Mouse (Mus musculus): ENCODE measurements at regions not wholly inside any gene's neighbourhood (a gene's known extent, or its start where the extent isn't known, plus 50 kb on each side); places are given as distances from the start of the nearest gene placed in this dataset.

DNA sequence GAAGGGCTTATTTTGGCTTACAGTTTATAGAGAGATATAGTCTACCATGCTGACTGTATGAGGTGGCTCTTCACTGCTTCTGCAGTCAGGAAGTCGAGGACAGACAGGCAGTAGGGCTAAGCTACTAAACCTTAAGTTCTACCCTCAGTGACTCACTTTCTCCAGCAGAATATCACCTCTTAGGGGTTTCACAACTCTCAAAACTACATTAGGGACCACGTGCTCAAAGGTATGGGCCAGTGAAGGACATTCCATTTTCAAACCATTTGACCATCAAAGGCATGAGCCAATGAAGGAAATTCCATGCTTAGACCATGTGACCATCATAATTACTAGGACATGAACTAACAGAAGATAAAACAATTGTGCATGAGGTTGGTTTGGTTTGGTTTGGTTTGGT lies 186.6 kb upstream of the Zpld1 start:
- TF ChIP-seq POLR2A (IDR thresholded peaks at IDR 0.05; ENCODE audit: extremely low read depth, insufficient read depth, low read length) (no peak), CTCF (IDR thresholded peaks at IDR 0.05; ENCODE audit: extremely low read depth, insufficient read depth, low read length) (no peak)

Data from cortical plate, adult 2 months (tissue).